Mouse (Mus musculus) hindbrain, embryonic 11.5 days (tissue): ENCODE measurements around the gene Adnp. TPM values are rescaled to one million over a fixed set of nuclear protein-coding genes. Genes with fewer than 3 reads are reported as not detected.

Experiments
- ATAC-seq: fragments of 200-750 bp; cut with Nextera tagmentation; 2 replicates; pipeline ENCODE4 v1.8.0; 2017; ENCODE audit warnings: mild to moderate bottlenecking, moderate TSS enrichment, moderate library complexity; ENCODE audit not compliant: low FRiP score
- DNase-seq: peaks from one replicate; pipeline ENCODE4 v3.0.0-alpha.2; 2015; ENCODE audit warnings: low spot score
- H3K27ac ChIP-seq: fragments of 300-500 bp; sonication (generic); 2 replicates; pipeline ENCODE4 v1.5.1; 2014; ENCODE audit warnings: mild to moderate bottlenecking, low read depth, low read length
- H3K27me3 ChIP-seq: fragments of 300-500 bp; sonication (generic); 2 replicates; pipeline ENCODE4 v1.6.1; 2014; ENCODE audit warnings: mild to moderate bottlenecking, low read length, moderate library complexity, mixed read lengths; ENCODE audit not compliant: control insufficient read depth, insufficient read depth
- H3K36me3 ChIP-seq: fragments of 300-500 bp; sonication (generic); 2 replicates; pipeline ENCODE4 v1.6.1; 2014; ENCODE audit warnings: mild to moderate bottlenecking, low read length, moderate library complexity, mixed read lengths; ENCODE audit not compliant: control insufficient read depth, insufficient read depth
- H3K4me1 ChIP-seq: fragments of 300-500 bp; sonication (generic); replicated peaks from 2 replicates; pipeline ENCODE4 v1.6.1; 2014; ENCODE audit warnings: low read length, mixed read lengths; ENCODE audit not compliant: control insufficient read depth, insufficient read depth
- H3K4me2 ChIP-seq: fragments of 300-500 bp; sonication (generic); replicated peaks from 2 replicates; pipeline ENCODE4 v1.6.1; 2014; ENCODE audit warnings: mild to moderate bottlenecking, low read depth, low read length
- H3K4me3 ChIP-seq: fragments of 300-500 bp; sonication (generic); 2 replicates; pipeline ENCODE4 v1.5.1; 2014; ENCODE audit warnings: low read depth, low read length
- H3K9ac ChIP-seq: fragments of 300-500 bp; sonication (generic); 2 replicates; pipeline ENCODE4 v1.6.1; 2014; ENCODE audit warnings: low read depth, low read length
- H3K9me3 ChIP-seq: fragments of 300-500 bp; sonication (generic); 2 replicates; pipeline ENCODE4 v1.6.1; 2016; ENCODE audit warnings: low read length; ENCODE audit not compliant: control insufficient read depth
- WGBS: fragments of 180-500 bp; shearing (Covaris S2); extraction: QIAGEN DNeasy Blood & Tissue Kit; methylation state at CpG from one replicate; pipeline ENCODE4 v1.1.7; 2014; 5-methylcytosine and 5-hydroxymethylcytosine counted together
- polyA plus RNA-seq: library from polyadenylated mRNA; unstranded; fragments of >200 nt; fragmentation: Nextera tagmentation; extraction: Ambion mirVana; gene quantifications from 2 replicates; pipeline ENCODE4 v1.2.1, GENCODE M21; 2014

Adnp gene
- polyA plus RNA-seq, 1 experiment from 2014 or later: 2.8 TPM

DNA sequence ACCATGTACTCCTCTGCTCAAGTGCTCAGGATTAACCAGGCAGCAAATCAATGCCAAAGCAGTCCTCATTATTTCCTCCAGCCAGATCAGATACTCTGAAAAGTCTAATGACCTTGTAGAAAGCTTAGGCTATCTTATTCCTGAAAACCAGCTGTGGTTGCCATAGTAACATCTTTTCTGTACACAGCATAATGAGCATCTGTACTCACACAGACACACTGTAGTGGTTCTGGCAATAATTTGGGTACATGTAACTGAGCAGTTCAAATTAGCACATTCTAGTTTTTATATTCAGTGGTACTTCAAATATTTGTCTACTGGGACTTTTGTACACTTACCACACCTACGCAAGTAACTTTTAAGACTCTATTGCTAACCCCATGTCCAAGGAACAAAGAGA is 8.5 kb downstream of the Adnp start:
- no peaks in the 10 kb centered on the region for H3K9me3 ChIP-seq
- H3K4me2 ChIP-seq: no peak overlapping the region
- 91% methylated on average over 1 of the region's 1 CpGs for WGBS
- H3K27ac ChIP-seq: no peak overlapping the region
- H3K4me1 ChIP-seq: peaks cover 7% of the 10 kb centered on the region
- H3K9ac ChIP-seq: no peak overlapping the region
- 0 out of 2 replicates have a peak, but pooled peaks cover 7% of the 10 kb centered on the region for H3K36me3 ChIP-seq
- DNase-seq: no peak
- H3K4me3 ChIP-seq: no peak overlapping the region
- H3K27me3 ChIP-seq: no peaks in the 10 kb centered on the region
- ATAC-seq: no peak

GRCm38 (mm10) chr2:168195721-168196120 is 11.2 kb downstream of the Adnp start:
- no peak for DNase-seq
- H3K36me3 ChIP-seq: 0 out of 2 replicates have a peak, but pooled peaks cover 5% of the 10 kb centered on the region
- no peaks in the 10 kb centered on the region for H3K27me3 ChIP-seq
- no peak overlapping the region for H3K4me3 ChIP-seq
- H3K4me2 ChIP-seq: no peak overlapping the region
- WGBS: 55% methylated on average over 2 of the region's 2 CpGs
- ATAC-seq: no peak
- H3K9ac ChIP-seq: no peak overlapping the region
- H3K27ac ChIP-seq: no peak overlapping the region
- H3K4me1 ChIP-seq: peaks cover 6% of the 10 kb centered on the region
- H3K9me3 ChIP-seq: no peaks in the 10 kb centered on the region

DNA sequence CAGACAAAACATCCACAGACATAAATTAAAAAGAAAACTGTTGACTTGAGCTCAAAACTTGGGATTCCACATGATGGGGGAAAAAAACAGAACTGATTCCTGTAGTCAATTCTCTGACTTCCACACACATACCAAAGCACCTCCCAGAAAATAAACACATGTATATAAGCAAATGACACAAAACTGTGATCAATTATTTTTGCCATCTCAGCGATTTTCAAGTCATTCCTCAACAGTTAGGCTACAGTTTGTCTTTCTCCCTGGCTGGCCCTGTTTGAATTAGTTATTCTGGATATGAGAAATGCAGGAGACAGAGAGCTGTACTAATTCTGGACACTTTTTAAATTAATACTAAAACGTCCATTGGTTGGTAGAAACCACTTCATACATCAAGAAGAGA is 13.2 kb downstream of the Adnp start:
- no peaks in the 10 kb centered on the region; the same call in 1 of the 2 replicates for H3K4me1 ChIP-seq
- H3K27me3 ChIP-seq: no peaks in the 10 kb centered on the region
- H3K4me3 ChIP-seq: no peak overlapping the region
- DNase-seq (no peak), ATAC-seq (no peak)
- H3K9me3 ChIP-seq: no peaks in the 10 kb centered on the region
- no peak overlapping the region for H3K4me2 ChIP-seq
- H3K27ac ChIP-seq: no peak overlapping the region
- WGBS: 83% methylated on average over 2 of the region's 2 CpGs
- no peak overlapping the region for H3K9ac ChIP-seq
- 0 out of 2 replicates have a peak, but pooled peaks cover 5% of the 10 kb centered on the region for H3K36me3 ChIP-seq

- ATAC-seq (no peak), DNase-seq (no peak)
- H3K4me1 ChIP-seq: no peaks in the 10 kb centered on the region; the same call in 1 of the 2 replicates
- no peaks in the 10 kb centered on the region for H3K27me3 ChIP-seq
- no peaks in the 10 kb centered on the region for H3K9me3 ChIP-seq
- no peak overlapping the region for H3K9ac ChIP-seq
- WGBS: 88% methylated on average over 2 of the region's 2 CpGs
- no peak overlapping the region for H3K4me3 ChIP-seq
- H3K4me2 ChIP-seq: no peak overlapping the region
- H3K36me3 ChIP-seq: 0 out of 2 replicates have a peak, but pooled peaks cover 6% of the 10 kb centered on the region
- H3K27ac ChIP-seq: no peak overlapping the region
These were observed 15.1 kb downstream of the Adnp start for GRCm38 (mm10) chr2:168191856-168192255.

DNA sequence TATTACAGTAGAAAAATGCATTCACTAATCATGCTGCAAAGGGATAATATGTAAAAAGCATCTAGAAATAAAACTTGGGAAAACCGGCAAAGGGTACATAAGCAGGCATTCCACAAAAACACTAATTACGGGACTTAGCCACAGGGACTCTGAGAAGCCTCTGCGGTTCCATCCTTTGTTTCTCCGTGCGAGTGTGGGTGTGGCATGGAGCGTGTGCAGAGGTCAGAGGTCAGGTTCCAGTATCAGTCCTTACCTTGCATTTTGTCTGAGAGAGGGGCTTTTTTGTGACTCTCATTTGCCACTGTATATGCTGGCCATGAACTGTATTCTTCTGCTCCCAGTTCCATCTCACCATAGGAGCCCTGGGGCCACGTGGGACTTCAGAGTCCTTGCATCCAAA is 31.0 kb downstream of the Adnp start:
- no peaks in the 10 kb centered on the region for H3K27me3 ChIP-seq
- no peak overlapping the region for H3K4me3 ChIP-seq
- 50% methylated on average over 7 of the region's 7 CpGs for WGBS
- DNase-seq: no peak
- H3K9me3 ChIP-seq: no peaks in the 10 kb centered on the region
- H3K4me2 ChIP-seq: no peak overlapping the region
- H3K4me1 ChIP-seq: no peaks in the 10 kb centered on the region
- no peak for ATAC-seq
- no peak overlapping the region for H3K9ac ChIP-seq
- peaks cover 3% of the 10 kb centered on the region; the same call in 1 of the 2 replicates for H3K36me3 ChIP-seq
- H3K27ac ChIP-seq: no peak overlapping the region

DNA sequence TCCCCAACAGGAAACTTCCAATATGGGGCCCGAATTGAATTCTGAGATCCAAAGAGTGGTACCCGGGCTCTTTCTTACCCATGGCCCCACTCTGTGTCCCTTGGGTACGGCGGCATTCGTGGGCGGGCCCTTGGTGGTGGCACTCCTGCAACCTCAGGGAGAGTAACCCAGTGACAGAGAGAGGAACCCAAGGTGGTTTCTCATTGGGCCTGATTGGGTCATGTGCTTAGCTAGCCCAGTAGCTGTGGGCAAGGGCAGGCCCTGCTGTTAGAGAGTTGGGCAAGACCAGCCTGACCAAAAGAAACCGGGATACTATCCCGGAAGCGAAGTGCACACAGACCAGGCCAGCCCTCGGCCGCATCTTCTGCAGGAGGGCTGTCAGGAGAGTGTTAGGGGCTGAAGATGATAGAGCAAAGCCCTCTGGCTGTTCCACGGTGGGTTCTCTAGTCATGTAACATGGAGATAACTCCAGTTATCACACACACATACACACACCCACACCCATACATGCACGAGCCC is 36.7 kb downstream of the Adnp start:
- peak overlapping the region; percentile 23; the same call in 1 of the 2 replicates for H3K4me2 ChIP-seq
- H3K9ac ChIP-seq: no peak overlapping the region
- DNase-seq (no peak), ATAC-seq (0 out of 2 replicates have a peak, but pooled peaks have one; percentile 58)
- no peaks in the 10 kb centered on the region for H3K36me3 ChIP-seq
- no peak overlapping the region for H3K4me3 ChIP-seq
- H3K27me3 ChIP-seq: no peaks in the 10 kb centered on the region
- H3K4me1 ChIP-seq: 0 out of 2 replicates have a peak, but pooled peaks cover 5% of the 10 kb centered on the region
- 0 out of 2 replicates have a peak overlapping the region, but pooled peaks have one; percentile 17 for H3K27ac ChIP-seq
- 17% methylated on average over 13 of the region's 13 CpGs for WGBS
- H3K9me3 ChIP-seq: no peaks in the 10 kb centered on the region

DNA sequence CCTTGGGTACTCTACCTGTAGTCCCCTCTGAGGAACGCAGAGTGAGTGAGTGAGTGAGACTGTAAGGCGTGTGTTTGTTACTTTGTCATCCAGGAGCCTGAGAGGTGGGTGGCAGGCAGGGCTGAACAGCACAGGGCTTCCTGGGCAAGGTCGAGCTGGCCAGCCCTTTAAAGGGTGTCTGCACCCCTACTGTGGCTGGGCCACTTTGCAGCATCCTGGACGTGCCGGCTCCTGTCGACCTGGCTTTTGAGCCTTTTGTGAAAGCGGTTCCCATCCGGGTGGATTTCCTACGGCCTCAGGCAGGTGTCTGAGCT is 37.2 kb downstream of the Adnp start:
- DNase-seq (peak; percentile 32), ATAC-seq (0 out of 2 replicates have a peak, but pooled peaks have one; percentile 14)
- Histone ChIP-seq H3K27ac (0 out of 2 replicates have a peak overlapping the region, but pooled peaks have one; percentile 17), H3K4me2 (peak overlapping the region; percentile 23; the same call in 1 of the 2 replicates), H3K4me1 (0 out of 2 replicates have a peak, but pooled peaks cover 5% of the 10 kb centered on the region), H3K9ac (no peak overlapping the region), H3K36me3 (no peaks in the 10 kb centered on the region), H3K4me3 (no peak overlapping the region), H3K9me3 (no peaks in the 10 kb centered on the region), H3K27me3 (no peaks in the 10 kb centered on the region)
- 2% methylated on average over 9 of the region's 9 CpGs for WGBS

DNA sequence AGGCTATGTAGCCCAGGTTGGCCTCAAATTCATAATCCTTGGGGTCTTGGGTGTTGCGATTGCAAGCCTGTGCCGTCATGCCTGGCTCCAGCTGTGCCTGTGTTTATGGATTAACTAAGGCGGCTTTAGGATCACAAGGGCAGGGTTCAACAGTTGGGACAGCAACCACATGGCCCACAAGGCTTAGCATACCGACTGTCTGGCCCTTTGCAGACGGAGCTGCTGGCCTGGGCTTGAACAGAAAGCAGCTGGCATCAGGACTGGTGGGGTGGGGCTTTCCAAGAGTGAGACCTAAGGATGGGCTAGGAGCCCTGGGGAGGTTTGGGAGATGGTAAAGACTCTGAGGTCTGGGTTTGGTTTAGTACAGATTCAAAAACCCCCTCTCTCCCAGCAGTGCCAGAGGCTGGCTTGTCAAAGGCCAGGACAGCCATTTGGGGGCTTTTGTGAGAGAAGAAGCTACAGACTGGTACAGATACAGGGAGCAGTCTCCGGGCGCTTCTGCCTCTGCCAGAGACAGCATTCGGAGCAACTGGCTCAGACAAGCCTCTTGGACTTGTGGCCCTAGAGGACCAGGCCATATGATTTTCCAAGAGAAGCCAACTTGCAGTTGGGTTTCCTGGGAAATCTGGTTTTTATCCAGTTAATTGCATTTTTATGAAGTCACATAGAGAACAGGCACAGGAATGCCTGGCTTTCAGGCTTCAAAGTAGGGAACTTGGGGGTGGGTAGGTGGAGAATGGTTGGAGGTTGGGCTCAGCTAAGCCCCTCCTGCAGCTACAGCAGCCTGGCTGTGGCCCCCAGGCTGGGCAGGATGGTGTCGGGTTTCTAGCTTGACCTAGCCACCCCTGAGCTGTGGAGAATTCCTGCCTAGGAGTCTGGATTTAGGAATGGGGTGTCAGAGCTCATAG is 37.8 kb downstream of the Adnp start:
- H3K27me3 ChIP-seq: no peaks in the 10 kb centered on the region
- 0 out of 2 replicates have a peak overlapping the region, but pooled peaks have one; percentile 23 for H3K4me2 ChIP-seq
- no peaks in the 10 kb centered on the region for H3K9me3 ChIP-seq
- H3K27ac ChIP-seq: peak overlapping the region; percentile 36
- no peaks in the 10 kb centered on the region for H3K36me3 ChIP-seq
- ATAC-seq (0 out of 2 replicates have a peak, but pooled peaks have one; percentile 20), DNase-seq (peak; percentile 43)
- H3K4me3 ChIP-seq: no peak overlapping the region
- no peak overlapping the region for H3K9ac ChIP-seq
- 43% methylated on average over 9 of the region's 9 CpGs for WGBS
- 0 out of 2 replicates have a peak, but pooled peaks cover 5% of the 10 kb centered on the region for H3K4me1 ChIP-seq
